Mouse (Mus musculus): ENCODE measurements around the gene Slc6a6. TPM values are rescaled to one million over a fixed set of nuclear protein-coding genes. Genes with fewer than 3 reads are reported as not detected.

The Slc6a6 gene
- total RNA-seq, 2 experiments from 2014 or later: 214 to 227 TPM

GRCm38 (mm10) chr6:91719042-91719747 lies 35.3 kb downstream of the Slc6a6 start:
- peak; percentile 81 for DNase-seq
- intact Hi-C loops (cut with DNase I): no loop called here

GRCm38 (mm10) chr6:91719865-91720533 lies 36.1 kb downstream of the Slc6a6 start:
- DNase-seq: peak; percentile 67
- intact Hi-C loops (cut with DNase I): no loop called here

- intact Hi-C loops (cut with DNase I): no loop called here
- DNase-seq: no peak
Observed at GRCm38 (mm10) chr6:91720588-91721214, 36.8 kb downstream of the Slc6a6 start.

- intact Hi-C loops (cut with DNase I): no loop called here
- no peak for DNase-seq
Observed at GRCm38 (mm10) chr6:91721215-91721701, 37.4 kb downstream of the Slc6a6 start.

- DNase-seq: no peak
- intact Hi-C loops (cut with DNase I): no loop called here
Observed at GRCm38 (mm10) chr6:91727361-91727760, 43.5 kb downstream of the Slc6a6 start.

- intact Hi-C loops (cut with DNase I): no loop called here
- DNase-seq: no peak
Observed at GRCm38 (mm10) chr6:91728939-91729619, 45.2 kb downstream of the Slc6a6 start.

- intact Hi-C loops (cut with DNase I): no loop called here
- peak; percentile 88 for DNase-seq
Observed at GRCm38 (mm10) chr6:91729677-91730127, 45.8 kb downstream of the Slc6a6 start.

- peak; percentile 86 for DNase-seq
- intact Hi-C loops (cut with DNase I): no loop called here
Observed at GRCm38 (mm10) chr6:91732138-91732537, 48.3 kb downstream of the Slc6a6 start.

- DNase-seq: no peak
- intact Hi-C loops (cut with DNase I): no loop called here
Observed at GRCm38 (mm10) chr6:91736471-91736870, 52.6 kb downstream of the Slc6a6 start.

- intact Hi-C loops (cut with DNase I): no loop called here
- no peak for DNase-seq
Observed at GRCm38 (mm10) chr6:91737451-91737850, 53.6 kb downstream of the Slc6a6 start.

- no peak for DNase-seq
Observed at GRCm38 (mm10) chr6:91738058-91738457, 54.2 kb downstream of the Slc6a6 start.

GRCm38 (mm10) chr6:91741046-91741445 lies 57.2 kb downstream of the Slc6a6 start:
- peak; percentile 68 for DNase-seq
- intact Hi-C loops (cut with DNase I): loop anchor here (2.0 to 5.0 kb wide), 2 partner anchors 164 to 214 kb away; no protein-coding TSS in a partner anchor

More at GRCm38 (mm10) chr6:91738058-91738457, 54.2 kb downstream of the Slc6a6 start:
- intact Hi-C loops (cut with DNase I): no loop called here

- DNase-seq: no peak
- intact Hi-C loops (cut with DNase I): loop anchor here (5.0 kb wide), 1 partner anchor 215 kb away; no protein-coding TSS in a partner anchor
Observed at GRCm38 (mm10) chr6:91742466-91742865, 58.6 kb downstream of the Slc6a6 start.

GRCm38 (mm10) chr6:91742995-91743394 lies 59.1 kb downstream of the Slc6a6 start:
- intact Hi-C loops (cut with DNase I): loop anchor here (5.0 kb wide), 1 partner anchor 216 kb away; no protein-coding TSS in a partner anchor
- DNase-seq: no peak

GRCm38 (mm10) chr6:91743886-91744285 lies 60.0 kb downstream of the Slc6a6 start:
- DNase-seq: no peak
- intact Hi-C loops (cut with DNase I): loop anchor here (5.0 kb wide), 1 partner anchor 217 kb away; no protein-coding TSS in a partner anchor

GRCm38 (mm10) chr6:91745246-91745645 lies 61.4 kb downstream of the Slc6a6 start:
- intact Hi-C loops (cut with DNase I): no loop called here
- DNase-seq: peak; percentile 43

- no peak for DNase-seq
- intact Hi-C loops (cut with DNase I): no loop called here
Observed at GRCm38 (mm10) chr6:91745947-91746582, 62.2 kb downstream of the Slc6a6 start.

GRCm38 (mm10) chr6:91746776-91747175 lies 62.9 kb downstream of the Slc6a6 start:
- no peak for DNase-seq
- intact Hi-C loops (cut with DNase I): no loop called here

GRCm38 (mm10) chr6:91750976-91751375 lies 67.1 kb downstream of the Slc6a6 start:
- DNase-seq: no peak

GRCm38 (mm10) chr6:91752884-91753283 lies 69.0 kb downstream of the Slc6a6 start:
- intact Hi-C loops (cut with DNase I): no loop called here
- DNase-seq: no peak

More at GRCm38 (mm10) chr6:91750976-91751375, 67.1 kb downstream of the Slc6a6 start:
- intact Hi-C loops (cut with DNase I): no loop called here
